Mouse (Mus musculus): ENCODE data around the gene Vav1.

- TF ChIP-seq POLR2A (IDR thresholded peaks at IDR 0.05; ENCODE audit: insufficient read depth, low read depth, low read length), result peak; percentile 60
- TF ChIP-seq CTCF (IDR thresholded peaks at IDR 0.05), result peak; percentile 89
Measured at GRCm38 (mm10) chr17:57276634-57277121, 2.2 kb upstream of the Vav1 start.

All from heart, adult 2 months (tissue).